Mouse (Mus musculus): ENCODE measurements around the gene Gse1.

Gse1 gene

GRCm38 (mm10) chr8:120563348-120563724, 335.1 kb downstream of the Gse1 start:
- no peak for DNase-seq

GRCm38 (mm10) chr8:120563851-120564837, 335.9 kb downstream of the Gse1 start:
- no peak for DNase-seq

- DNase-seq = no peak
These were observed 337.0 kb downstream of the Gse1 start for GRCm38 (mm10) chr8:120565151-120565711.

DNA sequence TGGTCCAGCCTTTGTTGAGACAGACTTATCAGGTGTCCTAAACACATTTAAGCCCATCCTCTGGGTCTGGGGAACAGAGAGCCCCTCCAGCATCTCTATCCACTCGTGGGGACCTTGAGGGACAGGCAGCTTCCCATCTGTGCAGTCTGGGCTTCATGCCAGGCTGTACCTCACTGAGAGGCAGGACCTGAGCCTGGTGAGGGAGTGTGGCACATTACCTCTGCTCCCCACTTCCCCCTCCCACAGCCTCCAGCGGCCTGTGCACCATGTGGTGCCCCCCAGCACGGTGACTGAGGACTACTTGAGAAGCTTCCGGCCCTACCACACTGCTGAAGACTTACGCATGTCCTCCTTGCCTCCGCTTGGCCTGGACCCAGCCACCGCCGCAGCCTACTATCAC, 338.4 kb downstream of the Gse1 start:
- DNase-seq = no peak

- DNase-seq = no peak
These were observed 339.5 kb downstream of the Gse1 start for GRCm38 (mm10) chr8:120567731-120568130.

DNA sequence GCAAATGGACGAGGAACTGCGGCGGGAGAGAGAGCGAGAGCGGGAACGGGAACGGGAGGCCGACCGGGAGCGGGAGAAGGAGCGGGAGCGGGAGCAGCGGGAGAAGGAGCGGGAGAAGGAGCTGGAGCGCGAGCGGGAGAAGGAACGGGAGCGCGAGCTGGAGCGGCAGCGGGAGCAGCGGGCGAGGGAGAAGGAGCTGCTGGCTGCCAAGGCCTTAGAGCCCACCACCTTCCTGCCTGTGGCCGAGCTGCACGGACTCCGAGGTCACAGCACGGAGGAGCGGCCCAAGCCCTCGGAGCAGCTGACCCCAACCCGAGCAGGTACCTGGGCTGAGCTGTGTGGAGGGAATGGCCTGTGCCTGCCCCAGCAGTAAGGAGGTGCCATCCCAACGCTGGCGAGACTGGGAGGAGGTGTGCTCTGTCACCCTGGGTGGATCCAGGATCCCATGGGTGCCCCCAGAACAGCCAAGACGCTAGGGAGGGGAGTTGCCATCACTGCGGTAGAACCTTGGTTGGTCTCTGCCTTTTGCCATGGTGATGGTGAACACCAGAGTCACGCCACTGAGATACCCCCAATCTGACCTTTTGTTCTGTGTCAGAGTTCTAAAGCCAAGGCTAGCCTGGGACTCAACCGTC, 340.0 kb downstream of the Gse1 start:
- no peak for DNase-seq

DNA sequence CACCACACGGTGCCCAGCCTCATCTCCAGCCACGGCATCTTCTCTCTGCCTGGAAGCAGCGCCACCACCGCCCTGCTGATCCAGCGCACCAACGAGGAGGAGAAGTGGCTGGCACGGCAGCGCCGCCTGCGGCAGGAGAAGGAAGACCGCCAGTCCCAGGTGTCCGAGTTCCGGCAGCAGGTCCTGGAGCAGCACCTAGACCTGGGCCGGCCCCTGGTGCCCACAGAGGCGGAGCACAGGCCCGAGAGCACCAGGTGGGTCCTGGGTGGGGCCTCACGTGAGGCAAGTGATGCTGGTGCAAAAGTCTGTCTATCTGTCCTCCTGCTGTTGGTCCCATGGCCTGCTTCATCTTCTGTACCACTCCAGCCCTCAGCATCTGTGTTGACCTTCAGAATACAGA, 340.9 kb downstream of the Gse1 start:
- DNase-seq = no peak

- peak; percentile 75 to 80 for DNase-seq
These were observed 341.9 kb downstream of the Gse1 start for GRCm38 (mm10) chr8:120569939-120570715.

- DNase-seq = no peak
These were observed 343.3 kb downstream of the Gse1 start for GRCm38 (mm10) chr8:120571561-120571960.

DNA sequence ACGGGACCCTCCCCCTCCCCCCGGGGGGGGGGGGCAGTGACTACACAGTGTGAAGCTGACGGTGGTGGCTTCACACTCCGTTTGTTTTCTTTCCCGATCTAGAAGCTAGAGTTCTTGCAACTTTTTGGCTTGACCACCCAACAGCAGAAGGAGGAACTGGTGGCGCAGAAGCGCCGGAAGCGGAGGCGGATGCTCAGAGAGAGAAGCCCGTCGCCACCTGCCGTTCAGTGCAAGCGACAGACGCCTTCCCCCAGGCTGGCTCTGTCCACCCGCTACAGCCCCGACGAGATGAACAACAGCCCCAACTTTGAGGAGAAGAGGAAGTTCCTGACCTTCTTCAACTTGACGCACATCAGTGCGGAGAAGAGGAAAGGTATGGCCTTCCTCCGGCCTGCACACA, 344.3 kb downstream of the Gse1 start:
- peak; percentile 43 to 58 for DNase-seq

- DNase-seq = no peak
These were observed 345.6 kb downstream of the Gse1 start for GRCm38 (mm10) chr8:120573866-120574265.

- no peak for DNase-seq
These were observed 346.7 kb downstream of the Gse1 start for GRCm38 (mm10) chr8:120574941-120575340.

DNA sequence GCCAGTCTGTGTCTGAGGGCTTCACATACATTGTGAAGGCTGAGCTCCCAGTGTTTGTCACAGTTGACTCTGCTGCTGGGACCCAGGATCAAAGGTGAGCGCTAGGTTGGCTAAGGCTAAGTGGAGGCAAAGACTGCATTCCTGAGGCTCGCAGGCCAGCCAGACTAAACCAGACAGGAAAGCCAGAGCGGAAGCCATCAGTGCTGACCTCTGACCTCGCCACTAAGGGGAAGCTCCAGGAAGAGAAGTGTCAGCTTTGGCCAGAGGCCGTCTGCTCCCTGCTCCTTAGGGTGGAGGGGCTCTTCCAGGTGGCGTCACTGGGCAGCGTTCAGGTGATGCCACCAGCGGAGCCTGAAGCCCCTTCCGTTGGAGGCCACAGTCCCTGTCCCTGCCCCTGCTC, 347.5 kb downstream of the Gse1 start:
- peak in 1 of 2 experiments; percentile 13 for DNase-seq

DNA sequence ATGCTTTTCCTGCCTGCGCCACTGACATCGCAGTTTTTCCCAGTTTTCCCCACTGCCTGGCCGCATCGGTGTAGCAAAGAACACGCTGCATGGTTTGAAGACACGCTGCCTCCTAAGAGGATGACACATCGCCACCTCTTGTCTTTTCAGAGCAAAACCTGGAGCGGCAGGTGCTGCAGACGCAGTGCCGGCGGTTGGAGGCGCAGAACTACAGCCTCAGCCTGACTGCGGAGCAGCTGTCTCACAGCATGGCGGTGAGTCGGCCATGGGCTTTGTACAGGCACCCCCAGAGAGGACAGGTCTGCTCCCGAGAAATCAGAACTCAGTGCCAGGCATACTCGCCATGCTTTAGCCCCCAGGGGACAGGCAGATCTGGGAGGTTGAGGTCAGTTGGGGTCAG, 349.6 kb downstream of the Gse1 start:
- peak in 1 of 2 experiments; percentile 3 for DNase-seq

- DNase-seq = peak; percentile 6 to 22
These were observed 352.2 kb downstream of the Gse1 start for GRCm38 (mm10) chr8:120580336-120581000.

GRCm38 (mm10) chr8:120581329-120581728, 353.1 kb downstream of the Gse1 start:
- no peak for DNase-seq

DNA sequence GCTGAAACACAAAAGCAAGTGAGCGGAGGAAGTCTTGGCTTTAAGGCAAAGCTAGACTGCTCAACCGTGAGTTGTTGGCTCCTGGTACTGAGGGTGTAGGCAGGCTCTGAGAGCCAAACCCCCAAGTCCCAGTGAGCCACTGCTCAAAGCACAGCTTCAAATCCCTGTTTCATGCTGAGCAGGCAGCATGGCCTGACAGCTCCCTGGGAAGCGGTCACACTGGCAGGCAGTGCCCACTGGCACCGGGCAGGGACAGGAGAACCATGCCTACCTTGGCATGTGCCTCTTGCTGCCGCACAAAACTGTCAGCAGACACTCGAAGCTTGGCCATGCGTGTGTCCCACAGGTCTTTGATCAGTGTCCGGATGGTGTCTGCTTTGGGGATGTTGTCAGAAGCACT, 353.6 kb downstream of the Gse1 start:
- peak in 1 of 2 experiments; percentile 16 for DNase-seq

- no peak for DNase-seq
These were observed 357.3 kb downstream of the Gse1 start for GRCm38 (mm10) chr8:120585521-120585920.

- DNase-seq = peak; percentile 99 to 100
These were observed 360.9 kb downstream of the Gse1 start, which contains the start of gene Gins2 for GRCm38 (mm10) chr8:120588908-120589771. Gene Gins2, minus strand, starts transcription at chr8:120589304.

DNA sequence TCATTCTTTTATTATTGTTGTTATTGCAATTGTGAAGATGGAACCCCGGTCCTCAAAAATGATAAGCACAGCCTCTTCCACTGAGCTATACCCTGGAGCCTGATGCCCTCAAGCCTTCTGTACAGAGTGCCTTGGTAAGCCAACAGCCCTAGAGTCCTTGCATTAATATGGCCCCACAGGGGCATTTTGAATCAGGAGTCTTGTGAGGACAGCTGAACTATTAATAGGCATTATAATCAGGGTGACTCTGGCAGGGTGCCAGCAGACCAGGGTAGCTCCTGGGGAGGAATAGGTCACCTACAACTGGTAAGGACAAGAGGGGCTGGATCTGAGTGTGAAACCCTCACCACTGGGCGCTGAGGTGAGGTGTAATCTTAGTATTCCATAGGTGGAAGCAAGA, 361.7 kb downstream of the Gse1 start:
- no peak for DNase-seq

All from thymus, postnatal 36 days (tissue).